Mouse (Mus musculus) brain, embryonic 14.5 days (tissue): ENCODE results near the gene Arhgef3.

ENCODE experiments used
- CTCF ChIP-seq: fragments of 200-500 bp; IDR thresholded peaks from 2 replicates; pipeline ENCODE4 v1.5.1; 2012; ENCODE audit warnings: inconsistent platforms, mild to moderate bottlenecking, moderate library complexity, borderline replicate concordance; ENCODE audit not compliant: insufficient read depth, insufficient read length; ENCODE audit errors: extremely low read depth
- POLR2A ChIP-seq: fragments of 200-500 bp; IDR thresholded peaks from 2 replicates; pipeline ENCODE4 v1.6.1; 2012; ENCODE audit warnings: mild to moderate bottlenecking, inconsistent platforms, borderline replicate concordance; ENCODE audit not compliant: poor library complexity, insufficient read depth, insufficient read length, severe bottlenecking; ENCODE audit errors: extremely low read depth

GRCm38 (mm10) chr14:27139968-27140367, 25.3 kb downstream of the Arhgef3 start:
- TF ChIP-seq CTCF (no peak), POLR2A (no peak)
